Mouse (Mus musculus) heart, embryonic 10.5 days (tissue): Measurements from ENCODE around the gene Pithd1. TPM values are rescaled to one million over a fixed set of nuclear protein-coding genes. Genes with fewer than 3 reads are reported as not detected.
"Not testable (repeated sequence)": the region's sequence is repeated elsewhere in the genome, so short reads cannot be mapped to it uniquely, and the experiment has no call there.

Source experiments
- DNase-seq: peaks from one replicate; pipeline ENCODE4 v3.0.0-alpha.2; 2017; ENCODE audit warnings: low spot score
- H3K27ac ChIP-seq: fragments of 300-500 bp; sonication (generic); 2 replicates; pipeline ENCODE4 v1.5.1; 2016; ENCODE audit warnings: mild to moderate bottlenecking
- H3K27me3 ChIP-seq: fragments of 300-500 bp; sonication (generic); 2 replicates; pipeline ENCODE4 v1.6.1; 2016; ENCODE audit warnings: mild to moderate bottlenecking; ENCODE audit not compliant: poor library complexity, insufficient read depth, severe bottlenecking
- H3K36me3 ChIP-seq: fragments of 300-500 bp; sonication (generic); 2 replicates; pipeline ENCODE4 v1.6.1; 2016; ENCODE audit warnings: mild to moderate bottlenecking, moderate library complexity
- H3K4me1 ChIP-seq: fragments of 300-500 bp; sonication (generic); 2 replicates; pipeline ENCODE4 v1.6.1; 2016; ENCODE audit warnings: mild to moderate bottlenecking
- H3K4me3 ChIP-seq: fragments of 300-500 bp; sonication (generic); 2 replicates; pipeline ENCODE4 v1.5.1; 2016; ENCODE audit warnings: mild to moderate bottlenecking, moderate library complexity
- H3K9me3 ChIP-seq: fragments of 300-500 bp; sonication (generic); 2 replicates; pipeline ENCODE4 v1.6.1; 2016; ENCODE audit warnings: mild to moderate bottlenecking, moderate library complexity
- WGBS: fragments of 180-500 bp; shearing (Covaris S2); methylation state at CpG from one replicate; pipeline ENCODE4 v1.1.7; 2016; 5-methylcytosine and 5-hydroxymethylcytosine counted together
- polyA plus RNA-seq: library from polyadenylated mRNA; unstranded; fragments of >200 nt; fragmentation: Nextera tagmentation; extraction: Ambion mirVana; gene quantifications from 2 replicates; pipeline ENCODE4 v1.2.1, GENCODE M21; 2016

The Pithd1 gene
- polyA plus RNA-seq, 1 experiment from 2014 or later = 67.8 TPM

DNA sequence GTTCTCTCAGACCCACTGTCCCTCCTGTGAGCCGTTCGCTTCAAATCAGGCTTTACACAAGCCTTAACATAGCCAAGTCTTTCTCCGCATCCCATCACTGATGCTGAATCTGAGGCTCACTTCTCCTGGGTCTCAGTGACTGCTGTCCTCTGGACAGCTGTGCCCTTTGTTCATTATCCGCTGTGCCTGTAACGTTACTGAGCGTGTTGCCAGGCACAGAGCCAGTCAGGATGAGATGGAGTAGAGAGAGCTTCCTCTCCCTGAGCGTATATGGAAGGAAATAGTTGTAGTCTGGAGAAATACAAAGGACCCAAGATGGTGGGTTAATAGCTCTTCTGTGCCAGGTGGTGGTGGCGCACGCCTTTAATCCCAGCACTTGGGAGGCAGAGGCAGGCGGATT lies 37.6 kb downstream of the Pithd1 start:
- no peak overlapping the region for H3K4me3 ChIP-seq
- H3K4me1 ChIP-seq = peaks cover 24% of the 10 kb centered on the region
- WGBS = 83% methylated on average over 10 of the region's 10 CpGs
- no peak overlapping the region for H3K27ac ChIP-seq
- H3K9me3 ChIP-seq = peaks cover 5% of the 10 kb centered on the region; the same call in 1 of the 2 replicates
- DNase-seq = no peak
- H3K27me3 ChIP-seq = no peaks in the 10 kb centered on the region
- peaks cover 28% of the 10 kb centered on the region for H3K36me3 ChIP-seq

GRCm38 (mm10) chr4:135948142-135948541 lies 38.9 kb downstream of the Pithd1 start:
- H3K4me3 ChIP-seq = no peak overlapping the region
- WGBS = 94% methylated on average over 8 of the region's 8 CpGs
- H3K4me1 ChIP-seq = peaks cover 31% of the 10 kb centered on the region
- peaks cover 5% of the 10 kb centered on the region; the same call in 1 of the 2 replicates for H3K9me3 ChIP-seq
- peaks cover 24% of the 10 kb centered on the region for H3K36me3 ChIP-seq
- no peaks in the 10 kb centered on the region for H3K27me3 ChIP-seq
- no peak for DNase-seq
- no peak overlapping the region for H3K27ac ChIP-seq

DNA sequence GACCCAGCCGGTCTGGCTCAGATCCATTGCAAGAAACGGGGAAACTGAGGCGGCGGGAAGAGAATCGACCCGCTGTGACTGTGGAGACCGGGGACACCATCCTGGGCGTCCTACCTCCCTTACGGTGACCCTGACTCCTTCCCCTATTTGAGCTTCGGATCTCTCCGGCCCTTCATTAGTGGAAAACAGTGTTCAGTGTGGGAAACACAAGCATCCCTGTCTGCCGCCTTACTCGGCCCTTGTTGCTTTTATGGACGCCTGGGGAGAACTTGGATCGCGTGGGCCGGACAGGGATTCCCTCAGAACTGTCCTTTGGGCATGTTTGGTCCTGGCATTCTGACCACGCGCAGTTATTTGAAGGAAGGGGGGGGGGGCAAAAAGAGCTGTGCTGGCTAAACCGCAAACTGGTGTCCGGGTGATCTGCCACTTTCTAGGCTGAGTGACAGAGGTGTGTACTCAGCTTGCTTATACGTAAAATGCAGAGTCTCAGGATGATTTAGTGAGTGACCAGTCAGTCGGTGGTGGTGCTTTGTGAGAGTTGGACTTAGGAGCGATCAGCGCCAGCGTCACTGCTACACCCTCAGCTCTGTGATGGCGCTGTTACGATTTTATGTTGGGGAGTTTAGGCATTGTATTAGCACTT lies 40.3 kb downstream of the Pithd1 start:
- Histone ChIP-seq H3K36me3 (peaks cover 14% of the 10 kb centered on the region), H3K4me1 (peaks cover 31% of the 10 kb centered on the region), H3K27me3 (no peaks in the 10 kb centered on the region), H3K9me3 (peaks cover 5% of the 10 kb centered on the region; the same call in 1 of the 2 replicates), H3K27ac (peak overlapping the region; percentile 75), H3K4me3 (peak overlapping the region; percentile 85)
- DNase-seq = no peak
- WGBS = 2% methylated on average over 28 of the region's 28 CpGs

- peak within 1 kb of the TSS; percentile 75 for H3K27ac ChIP-seq
- no peaks in the 10 kb centered on the region for H3K27me3 ChIP-seq
- peaks cover 31% of the 10 kb centered on the region for H3K4me1 ChIP-seq
- WGBS = 0% methylated on average over 16 of the region's 23 CpGs
- peak within 1 kb of the TSS; percentile 85 for H3K4me3 ChIP-seq
- DNase-seq = peak; percentile 97
- peaks cover 9% of the 10 kb centered on the region for H3K36me3 ChIP-seq
- H3K9me3 ChIP-seq = peaks cover under 1% of the 10 kb centered on the region; the same call in 1 of the 2 replicates
Observed at GRCm38 (mm10) chr4:135946278-135946658, 40.8 kb downstream of the Pithd1 start, which contains the start of gene Hmgcl. TSS of gene Hmgcl (plus strand) at chr4:135946448.

DNA sequence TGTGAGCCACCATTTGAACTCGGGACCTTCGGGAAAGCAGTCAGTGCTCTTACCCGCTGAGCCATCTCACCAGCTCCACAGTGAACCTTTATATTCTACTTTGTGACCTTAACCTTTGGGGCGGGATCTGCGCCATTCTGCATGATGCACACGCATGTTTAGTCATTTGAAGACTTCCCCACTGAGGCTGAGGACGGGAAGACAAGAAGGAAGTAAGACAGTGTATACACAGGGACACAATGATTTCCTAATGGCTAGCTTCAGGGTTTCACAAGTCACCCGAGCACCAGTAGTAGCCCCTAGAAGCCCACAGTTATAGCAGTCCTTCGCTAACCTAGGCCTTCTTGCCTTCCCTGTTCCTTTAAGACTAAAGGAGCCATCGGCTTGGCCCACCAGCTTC lies 41.4 kb downstream of the Pithd1 start:
- Histone ChIP-seq H3K36me3 (peaks cover 9% of the 10 kb centered on the region), H3K4me1 (peaks cover 31% of the 10 kb centered on the region), H3K27ac (peak overlapping the region; percentile 75), H3K9me3 (no peaks in the 10 kb centered on the region), H3K4me3 (peak overlapping the region; percentile 85), H3K27me3 (no peaks in the 10 kb centered on the region)
- 73% methylated on average over 10 of the region's 10 CpGs for WGBS
- no peak for DNase-seq

DNA sequence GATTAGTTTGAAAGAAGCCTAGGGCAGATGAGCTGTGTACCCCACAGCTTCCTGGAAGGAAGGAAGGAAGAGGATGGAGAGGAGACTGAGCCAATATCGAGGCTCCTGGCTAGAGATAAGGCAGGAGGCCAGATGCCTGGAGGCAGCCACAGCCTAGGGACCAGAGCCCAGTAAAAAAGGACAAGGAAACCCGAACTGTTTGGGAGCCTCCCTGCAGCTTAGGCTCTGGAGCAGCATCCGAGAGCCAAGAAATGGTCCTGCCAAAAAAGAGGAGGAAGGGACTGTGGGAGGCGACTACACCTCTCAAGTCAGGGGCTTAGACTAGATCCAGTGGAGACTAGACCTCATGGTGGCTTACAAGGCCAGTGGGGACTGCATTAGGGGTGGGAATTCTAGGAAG lies 43.7 kb downstream of the Pithd1 start:
- Histone ChIP-seq H3K27ac (peak overlapping the region; percentile 3; the same call in 1 of the 2 replicates), H3K9me3 (no peaks in the 10 kb centered on the region), H3K27me3 (no peaks in the 10 kb centered on the region), H3K4me3 (no peak overlapping the region), H3K4me1 (peaks cover 25% of the 10 kb centered on the region), H3K36me3 (peaks cover 19% of the 10 kb centered on the region)
- DNase-seq = no peak
- 42% methylated on average over 4 of the region's 4 CpGs for WGBS

GRCm38 (mm10) chr4:135942193-135942592 lies 44.9 kb downstream of the Pithd1 start:
- H3K9me3 ChIP-seq = no peaks in the 10 kb centered on the region
- H3K4me1 ChIP-seq = peaks cover 21% of the 10 kb centered on the region
- H3K4me3 ChIP-seq = no peak overlapping the region
- 64% methylated on average over 6 of the region's 6 CpGs for WGBS
- H3K27ac ChIP-seq = no peak overlapping the region
- no peak for DNase-seq
- peaks cover 19% of the 10 kb centered on the region for H3K36me3 ChIP-seq
- H3K27me3 ChIP-seq = no peaks in the 10 kb centered on the region

GRCm38 (mm10) chr4:135941026-135941425 lies 46.0 kb downstream of the Pithd1 start:
- peaks cover 20% of the 10 kb centered on the region for H3K4me1 ChIP-seq
- not testable (repeated sequence) for H3K27ac ChIP-seq, H3K27me3 ChIP-seq, DNase-seq, H3K4me3 ChIP-seq, H3K9me3 ChIP-seq
- 78% methylated on average over 8 of the region's 8 CpGs for WGBS
- H3K36me3 ChIP-seq = peaks cover 19% of the 10 kb centered on the region

- no peak overlapping the region for H3K4me3 ChIP-seq
- no peak overlapping the region for H3K27ac ChIP-seq
- no peaks in the 10 kb centered on the region for H3K27me3 ChIP-seq
- WGBS = 77% methylated on average over 7 of the region's 7 CpGs
- no peak for DNase-seq
- peaks cover 23% of the 10 kb centered on the region; the same call in 1 of the 2 replicates for H3K4me1 ChIP-seq
- H3K9me3 ChIP-seq = no peaks in the 10 kb centered on the region
- peaks cover 23% of the 10 kb centered on the region for H3K36me3 ChIP-seq
Observed at GRCm38 (mm10) chr4:135938858-135939257, 48.2 kb downstream of the Pithd1 start.

DNA sequence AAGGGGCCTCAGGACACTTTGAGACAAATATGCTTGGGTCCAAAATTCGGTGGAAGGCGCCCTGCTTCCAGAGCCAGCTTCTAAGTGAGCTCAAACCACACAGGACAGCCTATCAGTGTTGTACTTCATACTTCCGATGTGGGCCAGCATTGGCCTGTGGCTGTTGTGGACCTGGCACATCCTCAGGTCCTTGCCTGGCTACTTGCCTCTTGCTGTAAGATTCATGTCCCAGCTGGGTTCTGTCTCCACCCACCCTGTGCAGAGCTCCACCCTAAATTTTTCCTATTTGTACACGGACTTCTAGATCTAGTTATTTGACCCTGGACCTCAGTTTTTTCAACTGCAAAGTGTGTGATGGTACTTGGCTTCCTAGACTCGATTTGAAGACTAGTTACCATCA lies 51.6 kb downstream of the Pithd1 start:
- no peaks in the 10 kb centered on the region for H3K9me3 ChIP-seq
- WGBS = 65% methylated on average over 5 of the region's 5 CpGs
- peaks cover 16% of the 10 kb centered on the region; the same call in 1 of the 2 replicates for H3K4me1 ChIP-seq
- no peak for DNase-seq
- no peak overlapping the region for H3K4me3 ChIP-seq
- H3K36me3 ChIP-seq = peaks cover 31% of the 10 kb centered on the region
- H3K27ac ChIP-seq = peak overlapping the region; percentile 47; the same call in 1 of the 2 replicates
- no peaks in the 10 kb centered on the region for H3K27me3 ChIP-seq

DNA sequence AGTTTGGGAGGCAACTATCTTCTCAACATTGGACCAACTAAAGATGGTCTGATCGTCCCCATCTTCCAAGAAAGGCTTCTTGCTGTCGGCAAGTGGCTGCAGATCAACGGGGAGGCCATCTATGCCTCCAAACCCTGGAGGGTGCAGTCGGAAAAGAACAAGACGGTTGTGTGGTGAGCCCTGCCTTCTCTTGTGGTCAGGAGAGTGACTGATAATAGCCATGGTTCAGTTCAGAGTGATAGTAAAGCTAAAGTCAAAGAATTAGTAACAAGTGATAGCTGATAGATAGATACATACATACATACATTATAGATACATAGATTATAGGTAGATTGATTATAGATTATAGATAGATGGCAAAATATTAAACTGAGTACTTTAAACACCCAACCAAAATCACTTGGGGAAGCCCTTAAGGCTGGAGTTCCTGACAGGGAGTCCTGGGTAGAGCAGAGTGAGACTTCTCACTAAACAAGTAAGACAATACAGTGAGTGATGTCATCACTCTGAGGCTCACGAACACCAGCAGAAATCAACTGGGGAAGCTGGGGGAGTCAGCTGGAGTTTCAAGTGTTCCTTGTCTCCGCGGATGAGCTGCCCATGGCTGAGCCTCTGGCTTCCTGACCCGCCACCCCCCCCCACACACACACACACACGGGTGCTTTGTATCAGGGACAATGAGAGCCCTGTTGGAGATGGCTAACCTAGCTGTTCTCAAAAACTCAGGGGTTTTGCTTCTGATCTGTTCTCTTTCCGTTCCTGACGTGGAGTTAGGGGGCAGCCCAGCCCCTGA lies 52.2 kb downstream of the Pithd1 start:
- H3K36me3 ChIP-seq = peaks cover 30% of the 10 kb centered on the region
- H3K4me3 ChIP-seq = no peak overlapping the region
- no peaks in the 10 kb centered on the region for H3K9me3 ChIP-seq
- no peak for DNase-seq
- H3K4me1 ChIP-seq = peaks cover 16% of the 10 kb centered on the region; the same call in 1 of the 2 replicates
- no peaks in the 10 kb centered on the region for H3K27me3 ChIP-seq
- H3K27ac ChIP-seq = peak overlapping the region; percentile 47; the same call in 1 of the 2 replicates
- WGBS = 50% methylated on average over 12 of the region's 12 CpGs

GRCm38 (mm10) chr4:135931832-135932231 lies 55.2 kb downstream of the Pithd1 start:
- Histone ChIP-seq H3K27ac (no peak overlapping the region), H3K36me3 (peaks cover 26% of the 10 kb centered on the region; the same call in 1 of the 2 replicates), H3K9me3 (no peaks in the 10 kb centered on the region), H3K27me3 (no peaks in the 10 kb centered on the region), H3K4me1 (peaks cover 9% of the 10 kb centered on the region; the same call in 1 of the 2 replicates), H3K4me3 (no peak overlapping the region)
- DNase-seq = no peak
- WGBS = 57% methylated on average over 5 of the region's 5 CpGs

GRCm38 (mm10) chr4:135930239-135930638 lies 56.8 kb downstream of the Pithd1 start:
- DNase-seq = no peak
- Histone ChIP-seq H3K27ac (no peak overlapping the region), H3K36me3 (peaks cover 36% of the 10 kb centered on the region)

More at GRCm38 (mm10) chr4:135930239-135930638, 56.8 kb downstream of the Pithd1 start:
- whole genome bisulfite sequencing = 92% methylated on average over 8 of the region's 8 CpGs
- H3K27me3 ChIP-seq = no peaks in the 10 kb centered on the region
- H3K4me1 ChIP-seq = peaks cover 12% of the 10 kb centered on the region
- H3K4me3 ChIP-seq = no peak overlapping the region
- H3K9me3 ChIP-seq = no peaks in the 10 kb centered on the region
